Mouse (Mus musculus) urinary bladder, postnatal 4 days (tissue): Measurements from ENCODE around the gene Mycbpap.

Experiments used
- DNase-seq, 2 experiments: peaks; one replicate each; pipeline ENCODE4 v3.0.0; 2021 to 2022; ENCODE audit warnings: low spot score in 2 of 2

Gene Mycbpap

GRCm38 (mm10) chr11:94481963-94482362 is 39.6 kb downstream of the Mycbpap start:
- DNase-seq: no peak

GRCm38 (mm10) chr11:94480382-94480781 is 41.2 kb downstream of the Mycbpap start:
- no peak for DNase-seq

- DNase-seq: no peak
These were observed 43.9 kb downstream of the Mycbpap start for GRCm38 (mm10) chr11:94477651-94478050.

GRCm38 (mm10) chr11:94475722-94476121 is 45.8 kb downstream of the Mycbpap start:
- DNase-seq: no peak

GRCm38 (mm10) chr11:94474544-94474910 is 47.0 kb downstream of the Mycbpap start:
- no peak for DNase-seq

GRCm38 (mm10) chr11:94473707-94474543 is 47.6 kb downstream of the Mycbpap start, which contains the start of gene Cacna1g:
Gene Cacna1g, minus strand, starts transcription at chr11:94474198.
- DNase-seq: peak; percentile 85 to 93

GRCm38 (mm10) chr11:94472916-94473706 is 48.4 kb downstream of the Mycbpap start:
- no peak for DNase-seq

- DNase-seq: no peak
These were observed 49.0 kb downstream of the Mycbpap start for GRCm38 (mm10) chr11:94472585-94472915.

- no peak for DNase-seq
These were observed 49.6 kb downstream of the Mycbpap start for GRCm38 (mm10) chr11:94471740-94472584.

GRCm38 (mm10) chr11:94470391-94470790 is 51.2 kb downstream of the Mycbpap start:
- DNase-seq: no peak

GRCm38 (mm10) chr11:94469136-94470064 is 52.1 kb downstream of the Mycbpap start:
- DNase-seq: peak in 1 of 2 experiments; percentile 52

GRCm38 (mm10) chr11:94468582-94469064 is 52.9 kb downstream of the Mycbpap start:
- no peak for DNase-seq

GRCm38 (mm10) chr11:94466333-94466855 is 55.1 kb downstream of the Mycbpap start:
- DNase-seq: no peak

GRCm38 (mm10) chr11:94464170-94464569 is 57.4 kb downstream of the Mycbpap start:
- DNase-seq: no peak

- DNase-seq: no peak
These were observed 59.7 kb downstream of the Mycbpap start for GRCm38 (mm10) chr11:94461856-94462255.

- DNase-seq: no peak
These were observed 64.5 kb downstream of the Mycbpap start for GRCm38 (mm10) chr11:94457001-94457400.

- DNase-seq: no peak
These were observed 65.2 kb downstream of the Mycbpap start for GRCm38 (mm10) chr11:94456347-94456746.

GRCm38 (mm10) chr11:94455161-94455820 is 66.3 kb downstream of the Mycbpap start:
- DNase-seq: no peak

- no peak for DNase-seq
These were observed 66.8 kb downstream of the Mycbpap start for GRCm38 (mm10) chr11:94454756-94455155.
